Comparison of ENCODE assay signal across 12 mouse cellular contexts in genomic region chr10:95550506-95550905, GRCm38 (mm10). TPM values are rescaled to one million over a fixed set of nuclear protein-coding genes. Genes with fewer than 3 reads are reported as not detected.
DNase-seq lines count a peak whose midpoint lies in the region; ATAC-seq and TF ChIP-seq lines count a peak whose summit lies in the region.
"Had no signal": no experiment of that assay in that cellular context is flagged by ENCODE, and none has a peak within 500 bp of the region (broad histone marks: within the 10 kb centered on the region; RNA-seq: fewer than 3 reads in every experiment).

No protein-coding gene starts in this region.

- 77% methylated on average over 1 of the region's 1 CpGs for WGBS in forebrain, embryonic 16.5 days
- 92% methylated on average over 1 of the region's 1 CpGs for WGBS in forebrain, embryonic 10.5 days
- 56% methylated on average over 1 of the region's 1 CpGs for WGBS in liver, postnatal 0 days (ENCODE audit: insufficient replicate concordance)
- WGBS in liver, embryonic 11.5 days: 69% methylated on average over 1 of the region's 1 CpGs
- WGBS in kidney, embryonic 16.5 days: 52% methylated on average over 1 of the region's 1 CpGs

- H3K4me3 ChIP-seq in forebrain, embryonic 16.5 days (replicated peaks; ENCODE audit: low read length): no peak overlapping the region
- H3K4me3 ChIP-seq in forebrain, embryonic 10.5 days: no peak overlapping the region
- no peak overlapping the region for H3K4me3 ChIP-seq in liver, postnatal 0 days (ENCODE audit: low read depth, low read length)
- H3K4me3 ChIP-seq in liver, embryonic 11.5 days (ENCODE audit: low read depth, low read length): no peak overlapping the region
- no peak overlapping the region for H3K4me3 ChIP-seq in kidney, embryonic 16.5 days (ENCODE audit: low read length)
- H3K4me3 ChIP-seq: heart, embryonic 15.5 days; liver, embryonic 15.5 days; myocyte had no signal

- DNase-seq in forebrain, embryonic 10.5 days (ENCODE audit: extremely low spot score, low spot score): no peak
- no peak for DNase-seq in liver, postnatal 0 days
- no peak for DNase-seq in liver, embryonic 11.5 days (ENCODE audit: low spot score)
- DNase-seq in MN1 (ENCODE audit: low spot score): peak; percentile 49
- peak; percentile 60 for DNase-seq in retina, embryonic 14.5 days (ENCODE audit: low spot score)
- DNase-seq in heart, adult 8-10 months (ENCODE audit: low spot score): no peak

- H3K27me3 ChIP-seq in forebrain, embryonic 16.5 days (replicated peaks; ENCODE audit: control insufficient read depth, insufficient read depth, low read length): no peaks in the 10 kb centered on the region
- no peaks in the 10 kb centered on the region for H3K27me3 ChIP-seq in forebrain, embryonic 10.5 days (ENCODE audit: poor library complexity, severe bottlenecking)
- H3K27me3 ChIP-seq in liver, postnatal 0 days (ENCODE audit: insufficient read depth, low read length): no peaks in the 10 kb centered on the region
- H3K27me3 ChIP-seq in liver, embryonic 11.5 days (replicated peaks; ENCODE audit: control insufficient read depth, insufficient read depth, low read length): no peaks in the 10 kb centered on the region
- no peaks in the 10 kb centered on the region for H3K27me3 ChIP-seq in kidney, embryonic 16.5 days (ENCODE audit: insufficient read depth, low read length)
- H3K27me3 ChIP-seq: heart, embryonic 15.5 days; liver, embryonic 15.5 days had no signal

- H3K4me1 ChIP-seq in forebrain, embryonic 16.5 days (replicated peaks; ENCODE audit: control insufficient read depth, insufficient read depth, low read length): peaks cover 5% of the 10 kb centered on the region
- H3K4me1 ChIP-seq in forebrain, embryonic 10.5 days: no peaks in the 10 kb centered on the region
- no peaks in the 10 kb centered on the region for H3K4me1 ChIP-seq in liver, postnatal 0 days (ENCODE audit: insufficient read depth)
- no peaks in the 10 kb centered on the region for H3K4me1 ChIP-seq in liver, embryonic 11.5 days (replicated peaks; ENCODE audit: control insufficient read depth, insufficient read depth, low read length)
- no peaks in the 10 kb centered on the region for H3K4me1 ChIP-seq in kidney, embryonic 16.5 days (ENCODE audit: insufficient read depth, low read length)

- H3K27ac ChIP-seq in forebrain, embryonic 16.5 days (ENCODE audit: low read length): no peak overlapping the region
- H3K27ac ChIP-seq in forebrain, embryonic 10.5 days: no peak overlapping the region
- no peak overlapping the region for H3K27ac ChIP-seq in liver, postnatal 0 days (ENCODE audit: low read depth)
- H3K27ac ChIP-seq in liver, embryonic 11.5 days (ENCODE audit: low read depth, low read length): no peak overlapping the region
- no peak overlapping the region for H3K27ac ChIP-seq in kidney, embryonic 16.5 days (ENCODE audit: low read length)
- H3K27ac ChIP-seq: heart, embryonic 15.5 days; liver, embryonic 15.5 days had no signal

- TF ChIP-seq EP300 in liver, postnatal 0 days (IDR thresholded peaks at IDR 0.05; ENCODE audit: low read depth): no peak

- peak; percentile 60 for TF ChIP-seq CTCF in liver, postnatal 0 days (IDR thresholded peaks at IDR 0.05; ENCODE audit: low read depth)

- no peak overlapping the region for H3K4me2 ChIP-seq in forebrain, embryonic 16.5 days (ENCODE audit: low read length)
- H3K4me2 ChIP-seq in liver, postnatal 0 days (ENCODE audit: low read depth, low read length): no peak overlapping the region
- H3K4me2 ChIP-seq in liver, embryonic 11.5 days: no peak overlapping the region
- no peak overlapping the region for H3K4me2 ChIP-seq in kidney, embryonic 16.5 days (replicated peaks; ENCODE audit: low read depth, low read length)
- H3K4me2 ChIP-seq: heart, embryonic 15.5 days; liver, embryonic 15.5 days had no signal

- no peak overlapping the region for H3K9ac ChIP-seq in forebrain, embryonic 16.5 days (replicated peaks; ENCODE audit: low read depth, low read length)
- no peak overlapping the region for H3K9ac ChIP-seq in liver, postnatal 0 days (replicated peaks)
- no peak overlapping the region for H3K9ac ChIP-seq in liver, embryonic 11.5 days (ENCODE audit: low read depth, low read length)
- H3K9ac ChIP-seq in kidney, embryonic 16.5 days (replicated peaks; ENCODE audit: low read length): no peak overlapping the region
- H3K9ac ChIP-seq: heart, embryonic 15.5 days; liver, embryonic 15.5 days had no signal

- no peaks in the 10 kb centered on the region for H3K9me3 ChIP-seq in forebrain, embryonic 16.5 days (ENCODE audit: control insufficient read depth, low read length)
- H3K9me3 ChIP-seq in forebrain, embryonic 10.5 days: no peaks in the 10 kb centered on the region
- no peaks in the 10 kb centered on the region for H3K9me3 ChIP-seq in liver, postnatal 0 days (ENCODE audit: low read length)
- no peaks in the 10 kb centered on the region for H3K9me3 ChIP-seq in liver, embryonic 11.5 days (ENCODE audit: control insufficient read depth, low read length)
- no peaks in the 10 kb centered on the region for H3K9me3 ChIP-seq in kidney, embryonic 16.5 days (ENCODE audit: low read length)
- H3K9me3 ChIP-seq: G1E; heart, embryonic 15.5 days; liver, embryonic 15.5 days had no signal

- 0 out of 2 replicates have a peak, but pooled peaks have one; percentile 5 for ATAC-seq in forebrain, embryonic 16.5 days
- ATAC-seq in liver, postnatal 0 days: no peak
- ATAC-seq in liver, embryonic 11.5 days (replicated peaks; ENCODE audit: low FRiP score): no peak
- no peak for ATAC-seq in kidney, embryonic 16.5 days (ENCODE audit: low FRiP score, low TSS enrichment)

- peaks cover 6% of the 10 kb centered on the region for H3K36me3 ChIP-seq in forebrain, embryonic 16.5 days (ENCODE audit: control insufficient read depth, insufficient read depth)
- H3K36me3 ChIP-seq in forebrain, embryonic 10.5 days (replicated peaks): peaks cover 88% of the 10 kb centered on the region
- H3K36me3 ChIP-seq in liver, postnatal 0 days (replicated peaks; ENCODE audit: insufficient read depth, low read length): peaks cover 81% of the 10 kb centered on the region
- H3K36me3 ChIP-seq in liver, embryonic 11.5 days (ENCODE audit: control insufficient read depth, insufficient read depth, low read length): peaks cover 18% of the 10 kb centered on the region; the same call in 1 of the 2 replicates
- peaks cover 42% of the 10 kb centered on the region for H3K36me3 ChIP-seq in kidney, embryonic 16.5 days (ENCODE audit: insufficient read depth, low read length)

RNA-seq across cellular contexts. Expression of gene Nudt4, which starts 13.4 kb away (rescaled TPM):
- polyA plus RNA-seq in forebrain, embryonic 16.5 days (2015; fragmentation: Nextera tagmentation; extraction: Ambion mirVana): 69.0 and 84.0 TPM in 2 replicates
- 76.9 and 82.3 TPM in 2 replicates for polyA plus RNA-seq in forebrain, embryonic 10.5 days (2016; fragmentation: Nextera tagmentation; extraction: Ambion mirVana)
- 52.9 and 56.7 TPM in 2 replicates for polyA plus RNA-seq in liver, postnatal 0 days (2015; fragmentation: Nextera tagmentation; extraction: Ambion mirVana)
- polyA plus RNA-seq in liver, embryonic 11.5 days (2014; fragmentation: Nextera tagmentation; extraction: Ambion mirVana): 95.8 and 97.9 TPM in 2 replicates
- 119 and 132 TPM in 2 replicates for polyA plus RNA-seq in kidney, embryonic 16.5 days (2015; fragmentation: Nextera tagmentation; extraction: Ambion mirVana)
- 100 to 1,000 TPM; 276 to 382 (median 344) TPM for total RNA-seq in heart, adult 8-10 months (2022)

RNA-seq across cellular contexts. Expression of gene Ube2n, which starts 35.6 kb away (rescaled TPM):
- 400 TPM in 2 replicates for polyA plus RNA-seq in forebrain, embryonic 16.5 days (2015; fragmentation: Nextera tagmentation; extraction: Ambion mirVana)
- 460 and 496 TPM in 2 replicates for polyA plus RNA-seq in forebrain, embryonic 10.5 days (2016; fragmentation: Nextera tagmentation; extraction: Ambion mirVana)
- 92.7 and 94.2 TPM in 2 replicates for polyA plus RNA-seq in liver, postnatal 0 days (2015; fragmentation: Nextera tagmentation; extraction: Ambion mirVana)
- polyA plus RNA-seq in liver, embryonic 11.5 days (2014; fragmentation: Nextera tagmentation; extraction: Ambion mirVana): 310 and 327 TPM in 2 replicates
- polyA plus RNA-seq in kidney, embryonic 16.5 days (2015; fragmentation: Nextera tagmentation; extraction: Ambion mirVana): 338 and 353 TPM in 2 replicates
- total RNA-seq in heart, adult 8-10 months (2022): 100 to 1,000 TPM in 1 of 4 experiments, 10 to 100 TPM in 3; 85.8 to 102 (median 94.5) TPM

RNA-seq across cellular contexts. Expression of gene Mrpl42, which starts 48.8 kb away (rescaled TPM):
- 220 and 229 TPM in 2 replicates for polyA plus RNA-seq in forebrain, embryonic 16.5 days (2015; fragmentation: Nextera tagmentation; extraction: Ambion mirVana)
- 381 and 393 TPM in 2 replicates for polyA plus RNA-seq in forebrain, embryonic 10.5 days (2016; fragmentation: Nextera tagmentation; extraction: Ambion mirVana)
- polyA plus RNA-seq in liver, postnatal 0 days (2015; fragmentation: Nextera tagmentation; extraction: Ambion mirVana): 163 and 168 TPM in 2 replicates
- polyA plus RNA-seq in liver, embryonic 11.5 days (2014; fragmentation: Nextera tagmentation; extraction: Ambion mirVana): 364 and 391 TPM in 2 replicates
- polyA plus RNA-seq in kidney, embryonic 16.5 days (2015; fragmentation: Nextera tagmentation; extraction: Ambion mirVana): 318 and 319 TPM in 2 replicates
- 100 to 1,000 TPM; 415 to 495 (median 478) TPM for total RNA-seq in heart, adult 8-10 months (2022)

Comparison
In these comparisons a context has a peak if more than half of its experiments do, and no peak if none do; other contexts are left out.
1. DNase-seq: peak in MN1 (single experiment) and retina, embryonic 14.5 days (single experiment); none in forebrain, embryonic 10.5 days (single experiment), liver, postnatal 0 days (single experiment), liver, embryonic 11.5 days (single experiment) and heart, adult 8-10 months (single experiment).